Mouse (Mus musculus): Measurements from ENCODE around the gene Shb.

DNA sequence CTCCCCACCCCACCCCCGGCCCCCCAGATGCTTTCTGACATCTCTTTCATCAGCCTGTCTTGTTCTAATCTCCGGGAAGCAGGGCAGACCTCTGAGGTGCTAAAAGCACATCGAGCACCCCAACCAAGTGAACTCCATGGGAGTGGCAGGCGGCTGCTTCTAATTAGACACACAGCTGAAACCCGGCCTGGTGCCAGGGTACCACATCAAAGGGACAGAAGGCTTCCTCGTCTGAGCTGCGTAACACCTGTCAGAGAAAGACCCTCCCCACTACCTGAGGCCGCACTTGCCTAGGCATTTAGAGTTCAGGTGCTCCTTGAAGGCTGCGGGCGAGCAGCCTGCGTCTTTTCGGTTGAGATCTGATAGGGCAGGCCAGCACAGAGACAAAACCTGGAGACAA, 67.7 kb downstream of the Shb start:
- TF ChIP-seq POLR2A (IDR thresholded peaks at IDR 0.05; ENCODE audit: low read depth, low read length) = no peak
- no peak for TF ChIP-seq CTCF (IDR thresholded peaks at IDR 0.05; ENCODE audit: extremely low read depth, insufficient read length, insufficient replicate concordance, low read depth, low read length)

Measured in small intestine, adult 2 months (tissue).